Mouse (Mus musculus) embryonic fibroblast, embryonic 13.5 days (primary cell): ENCODE results near the gene Shcbp1l. TPM values are rescaled to one million over a fixed set of nuclear protein-coding genes. Genes with fewer than 3 reads are reported as not detected.

Experiments used
- H3K27ac ChIP-seq: 2 replicates; pipeline ENCODE4 v1.5.1; 2012; ENCODE audit warnings: low read length, control low read depth, inconsistent platforms; ENCODE audit not compliant: insufficient read depth
- H3K4me1 ChIP-seq: 2 replicates; pipeline ENCODE4 v1.6.1; 2011; ENCODE audit warnings: low read length; ENCODE audit not compliant: control insufficient read depth, insufficient read depth
- H3K4me3 ChIP-seq: 2 replicates; pipeline ENCODE4 v1.5.1; 2011; ENCODE audit warnings: mild to moderate bottlenecking, control low read depth, low read length; ENCODE audit not compliant: insufficient read depth
- CTCF ChIP-seq: IDR thresholded peaks from 2 replicates; pipeline ENCODE4 v1.5.1; 2011; ENCODE audit warnings: mild to moderate bottlenecking, control low read depth, low read length, moderate library complexity, borderline replicate concordance; ENCODE audit not compliant: insufficient read depth
- POLR2A ChIP-seq: IDR thresholded peaks from 2 replicates; pipeline ENCODE4 v1.6.1; 2011; ENCODE audit warnings: low read depth, mild to moderate bottlenecking, control low read depth, low read length, moderate library complexity
- polyA plus RNA-seq: library from polyadenylated mRNA; stranded (reverse); fragments of >200 nt; gene quantifications from 2 replicates; pipeline ENCODE4 v1.2.4, GENCODE M21; 2011; ENCODE audit warnings: low read depth; ENCODE audit not compliant: missing spikeins, insufficient read length

Shcbp1l gene
- polyA plus RNA-seq, 1 experiment, result not detected

GRCm38 (mm10) chr1:153489963-153490362 lies 65.0 kb downstream of the Shcbp1l start:
- Histone ChIP-seq H3K27ac (no peak overlapping the region), H3K4me3 (no peak overlapping the region), H3K4me1 (peaks cover under 1% of the 10 kb centered on the region)
- no peak for TF ChIP-seq POLR2A
- no peak for TF ChIP-seq CTCF

GRCm38 (mm10) chr1:153491345-153491744 lies 66.4 kb downstream of the Shcbp1l start:
- Histone ChIP-seq H3K4me3 (no peak overlapping the region), H3K4me1 (no peaks in the 10 kb centered on the region), H3K27ac (no peak overlapping the region)
- no peak for TF ChIP-seq POLR2A

DNA sequence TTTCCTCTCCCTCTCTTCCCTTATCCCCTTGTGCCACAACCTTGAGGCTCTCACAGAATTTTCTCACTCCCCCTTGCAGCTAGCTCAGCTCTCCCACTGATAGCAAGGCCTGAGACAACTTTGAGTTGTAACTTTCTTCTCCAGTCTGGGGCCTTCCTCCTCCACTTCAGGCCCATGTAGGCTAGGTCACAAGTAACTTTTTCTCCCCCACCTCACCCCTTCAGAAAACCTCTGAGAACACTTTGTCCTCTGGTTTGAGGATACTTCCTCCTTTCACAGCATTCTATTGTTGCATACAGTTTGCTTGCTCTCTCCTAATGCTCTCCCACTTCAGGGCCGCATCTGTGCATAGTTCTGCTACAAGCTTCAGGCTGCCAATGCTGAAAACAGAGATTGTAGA lies 66.9 kb downstream of the Shcbp1l start:
- Histone ChIP-seq H3K4me3 (no peak overlapping the region), H3K4me1 (no peaks in the 10 kb centered on the region), H3K27ac (no peak overlapping the region)
- TF ChIP-seq CTCF (no peak), POLR2A (no peak)

GRCm38 (mm10) chr1:153493338-153493737 lies 68.4 kb downstream of the Shcbp1l start:
- Histone ChIP-seq H3K27ac (no peak overlapping the region), H3K4me1 (no peaks in the 10 kb centered on the region), H3K4me3 (no peak overlapping the region)
- no peak for TF ChIP-seq CTCF
- no peak for TF ChIP-seq POLR2A

DNA sequence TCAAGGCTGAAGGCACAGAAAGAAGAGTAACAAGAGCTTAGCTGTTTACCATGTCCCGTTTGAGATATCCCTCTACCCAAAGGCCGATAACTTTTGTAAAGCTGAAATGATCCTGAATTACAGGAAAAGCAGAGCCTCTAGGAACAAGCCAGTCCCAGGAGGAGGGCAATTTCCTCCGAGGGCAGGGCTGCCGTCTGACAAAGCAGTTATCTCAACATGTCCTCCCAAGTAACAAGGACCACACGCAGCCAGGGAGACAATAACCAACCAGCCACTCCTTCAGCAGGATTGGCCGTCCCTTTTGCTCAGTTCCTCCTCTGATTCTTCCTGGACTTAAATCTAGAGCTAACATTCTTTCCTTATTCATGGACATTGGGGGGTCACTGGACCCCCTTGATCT lies 69.0 kb downstream of the Shcbp1l start:
- TF ChIP-seq CTCF (no peak), POLR2A (no peak)

DNA sequence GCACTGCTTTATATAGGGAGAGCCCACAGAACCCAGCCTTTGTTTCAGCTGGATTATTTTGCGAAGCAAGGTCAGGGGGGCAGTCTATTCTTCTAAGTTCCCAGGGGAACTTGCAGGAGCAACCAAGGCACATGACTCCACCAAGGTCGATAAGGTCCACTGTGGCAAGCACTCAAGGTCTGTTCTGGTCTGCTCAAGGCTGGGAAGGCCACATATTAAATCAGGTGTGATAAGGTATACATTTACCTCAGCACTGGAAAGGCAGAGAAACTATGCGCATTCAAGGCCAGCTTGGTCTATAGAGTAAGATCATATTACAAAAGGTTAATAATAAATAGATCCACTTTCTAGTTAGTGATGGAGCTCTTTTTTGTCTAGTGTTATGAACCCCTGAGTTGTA lies 71.1 kb downstream of the Shcbp1l start:
- Histone ChIP-seq H3K4me1 (no peaks in the 10 kb centered on the region), H3K27ac (no peak overlapping the region), H3K4me3 (no peak overlapping the region)
- TF ChIP-seq CTCF (no peak), POLR2A (no peak)

More for the DNA sequence above, 69.0 kb downstream of the Shcbp1l start:
- H3K4me3 ChIP-seq, result no peak overlapping the region
- H3K27ac ChIP-seq, result no peak overlapping the region
- no peaks in the 10 kb centered on the region for H3K4me1 ChIP-seq

DNA sequence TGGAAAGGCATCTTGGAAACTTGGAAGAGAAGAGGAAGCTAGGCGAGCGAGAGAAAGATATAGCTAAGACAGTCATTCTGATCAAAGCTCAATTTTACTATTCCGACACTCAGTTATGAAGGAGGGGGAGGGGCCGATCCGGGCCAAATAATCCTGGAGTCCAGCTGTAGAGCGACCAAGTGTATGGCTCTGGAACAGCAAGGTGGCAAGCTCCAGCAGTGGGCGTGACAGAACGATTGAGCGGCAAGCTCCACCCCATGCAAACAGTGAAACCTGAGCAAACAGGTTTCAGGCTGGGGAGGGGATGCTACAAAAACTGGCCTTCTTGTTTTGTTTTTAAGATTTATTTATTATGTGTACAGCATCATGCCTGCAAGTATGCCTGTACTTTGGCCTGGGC lies 75.1 kb downstream of the Shcbp1l start:
- no peaks in the 10 kb centered on the region for H3K4me1 ChIP-seq
- H3K27ac ChIP-seq, result no peak overlapping the region
- TF ChIP-seq CTCF, result no peak
- TF ChIP-seq POLR2A, result no peak
- no peak overlapping the region for H3K4me3 ChIP-seq

DNA sequence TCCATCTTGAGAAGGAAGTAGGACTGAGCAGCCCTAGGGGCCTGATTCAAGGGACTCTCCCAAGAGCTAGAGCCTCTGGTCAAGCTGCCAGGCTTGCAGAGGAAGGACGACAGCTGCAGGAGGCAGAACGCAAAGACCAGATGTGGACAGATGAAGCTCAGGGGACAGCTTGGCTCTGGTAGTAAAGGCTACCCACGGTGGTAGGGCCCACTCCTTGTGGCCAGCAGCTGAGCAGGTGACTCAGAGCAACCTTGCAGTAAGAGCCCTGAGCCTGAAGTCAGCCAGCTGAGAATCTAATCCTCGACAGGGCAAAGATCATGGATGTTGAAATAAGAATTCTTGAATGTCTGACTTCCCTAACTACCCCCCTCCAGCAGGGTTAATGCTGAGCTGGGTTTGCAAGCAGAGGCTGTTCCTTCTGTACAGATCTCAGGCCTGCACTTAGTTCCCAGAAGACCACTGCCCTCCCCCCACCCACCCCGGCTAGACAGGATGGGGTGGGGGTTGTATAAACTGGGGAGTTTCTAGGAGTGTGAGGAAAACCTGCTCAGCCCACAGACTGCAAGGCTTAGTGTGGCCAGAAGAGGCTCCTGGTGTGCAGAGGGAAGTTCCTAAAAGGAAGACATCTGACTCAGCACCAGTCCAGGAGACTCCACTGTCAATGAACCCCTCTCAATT lies 76.8 kb downstream of the Shcbp1l start:
- Histone ChIP-seq H3K27ac (no peak overlapping the region), H3K4me1 (no peaks in the 10 kb centered on the region), H3K4me3 (no peak overlapping the region)
- TF ChIP-seq CTCF (no peak), POLR2A (no peak)

Other genes with a start within 250 kb of the Shcbp1l start
- 3.3 and 7.9 TPM in 2 replicates for gene Lamc2, start 238.7 kb upstream of the Shcbp1l start, polyA plus RNA-seq
- gene Lamc1, start 92.4 kb upstream of the Shcbp1l start, polyA plus RNA-seq, result 164 and 190 TPM in 2 replicates
- gene Dhx9, start 62.5 kb downstream of the Shcbp1l start, polyA plus RNA-seq, result 149 and 183 TPM in 2 replicates
- gene Npl, start 124.9 kb downstream of the Shcbp1l start, polyA plus RNA-seq, result 1.6 and 2.2 TPM in 2 replicates
- gene Rgs8, start 227.9 kb downstream of the Shcbp1l start, polyA plus RNA-seq, result 0.39 and 0.48 TPM in 2 replicates